Mouse (Mus musculus) brain, embryonic 14.5 days (tissue): ENCODE data around the gene Plk5. TPM values are rescaled to one million over a fixed set of nuclear protein-coding genes. Genes with fewer than 3 reads are reported as not detected.

Experiments
- DNase-seq: peaks from one replicate; pipeline ENCODE4 v3.0.0-alpha.2; 2011; ENCODE audit warnings: low read depth
- CTCF ChIP-seq: fragments of 200-500 bp; IDR thresholded peaks from 2 replicates; pipeline ENCODE4 v1.5.1; 2012; ENCODE audit warnings: inconsistent platforms, mild to moderate bottlenecking, moderate library complexity, borderline replicate concordance; ENCODE audit not compliant: insufficient read depth, insufficient read length; ENCODE audit errors: extremely low read depth
- POLR2A ChIP-seq: fragments of 200-500 bp; IDR thresholded peaks from 2 replicates; pipeline ENCODE4 v1.6.1; 2012; ENCODE audit warnings: mild to moderate bottlenecking, inconsistent platforms, borderline replicate concordance; ENCODE audit not compliant: poor library complexity, insufficient read depth, insufficient read length, severe bottlenecking; ENCODE audit errors: extremely low read depth
- polyA plus RNA-seq: library from polyadenylated mRNA; depleted of rRNA; stranded (reverse); fragments of >200 nt; gene quantifications from 2 replicates; pipeline ENCODE4 v1.2.3, GENCODE M21; 2012

Plk5 gene
- polyA plus RNA-seq, 1 experiment, result 3.9 TPM

- no peak for DNase-seq
- TF ChIP-seq POLR2A (no peak), CTCF (no peak)
These were observed 15.7 kb downstream of the Plk5 start for GRCm38 (mm10) chr10:80371983-80372382.

- DNase-seq, result no peak
- no peak for TF ChIP-seq CTCF
- no peak for TF ChIP-seq POLR2A
These were observed 16.4 kb downstream of the Plk5 start for GRCm38 (mm10) chr10:80372706-80373105.

- TF ChIP-seq POLR2A (no peak), CTCF (peak; percentile 59; the same call in 1 of the 2 replicates)
These were observed 17.8 kb downstream of the Plk5 start for GRCm38 (mm10) chr10:80374063-80374462.

GRCm38 (mm10) chr10:80376160-80376559 is 19.9 kb downstream of the Plk5 start:
- DNase-seq, result peak; percentile 97
- TF ChIP-seq CTCF (peak; percentile 99), POLR2A (no peak)

More at GRCm38 (mm10) chr10:80374063-80374462, 17.8 kb downstream of the Plk5 start:
- DNase-seq, result peak; percentile 60

GRCm38 (mm10) chr10:80377716-80378115 is 21.5 kb downstream of the Plk5 start:
- TF ChIP-seq POLR2A, result no peak
- TF ChIP-seq CTCF, result peak; percentile 65
- no peak for DNase-seq

- DNase-seq, result no peak
- TF ChIP-seq CTCF, result no peak
- no peak for TF ChIP-seq POLR2A
These were observed 26.5 kb downstream of the Plk5 start for GRCm38 (mm10) chr10:80382641-80383365.

- DNase-seq, result no peak
- no peak for TF ChIP-seq POLR2A
- TF ChIP-seq CTCF, result no peak; the same call in 1 of the 2 replicates
These were observed 27.2 kb downstream of the Plk5 start for GRCm38 (mm10) chr10:80383431-80383830.

GRCm38 (mm10) chr10:80384115-80384639 is 27.9 kb downstream of the Plk5 start:
- peak; percentile 24 for DNase-seq
- TF ChIP-seq CTCF (no peak), POLR2A (no peak)

GRCm38 (mm10) chr10:80384709-80385108 is 28.4 kb downstream of the Plk5 start:
- no peak for DNase-seq
- TF ChIP-seq CTCF (no peak), POLR2A (no peak)

GRCm38 (mm10) chr10:80385310-80385709 is 29.1 kb downstream of the Plk5 start:
- no peak for TF ChIP-seq POLR2A
- DNase-seq, result peak; percentile 64

- peak; percentile 95 for DNase-seq
- no peak for TF ChIP-seq CTCF
- TF ChIP-seq POLR2A, result 0 out of 2 replicates have a peak, but pooled peaks have one; percentile 21
These were observed 29.8 kb downstream of the Plk5 start for GRCm38 (mm10) chr10:80385811-80386734.
